Mouse (Mus musculus) E14TG2a.4 (cell line): ENCODE data around the gene Lemd2.

ENCODE experiments used
- H3K27me3 ChIP-seq: 2 replicates; pipeline ENCODE4 v1.6.1; 2014; ENCODE audit warnings: low read length, control low read depth; ENCODE audit not compliant: insufficient read depth
- H3K36me3 ChIP-seq: 2 replicates; pipeline ENCODE4 v1.6.1; 2014; ENCODE audit warnings: low read length, control low read depth; ENCODE audit not compliant: insufficient read depth
- H3K4me1 ChIP-seq: replicated peaks from 2 replicates; pipeline ENCODE4 v1.6.1; 2014; ENCODE audit warnings: low read depth, low read length, control low read depth
- H3K4me3 ChIP-seq: replicated peaks from 2 replicates; pipeline ENCODE4 v1.5.1; 2014; ENCODE audit warnings: mild to moderate bottlenecking, low read length
- H3K9me3 ChIP-seq: 2 replicates; pipeline ENCODE4 v1.6.1; 2014; ENCODE audit warnings: low read length, control low read depth
- CTCF ChIP-seq: conservative IDR thresholded peaks from 2 replicates; pipeline ENCODE4 v1.5.1; 2014; ENCODE audit warnings: low read length
- NANOG ChIP-seq: IDR thresholded peaks from 2 replicates; pipeline ENCODE4 v1.6.1; 2014; ENCODE audit warnings: borderline replicate concordance, low read length, mixed read lengths
- POU5F1 ChIP-seq: IDR thresholded peaks from 2 replicates; pipeline ENCODE4 v1.6.1; 2014; ENCODE audit warnings: low read length, borderline replicate concordance

Gene Lemd2

GRCm38 (mm10) chr17:27140262-27140661 is 64.0 kb downstream of the Lemd2 start:
- Histone ChIP-seq H3K4me3 (no peak overlapping the region; the same call in 1 of the 2 replicates), H3K4me1 (peaks cover 58% of the 10 kb centered on the region), H3K9me3 (no peaks in the 10 kb centered on the region), H3K36me3 (no peaks in the 10 kb centered on the region), H3K27me3 (peaks cover 25% of the 10 kb centered on the region)
- TF ChIP-seq CTCF (no peak), NANOG (no peak), POU5F1 (no peak)
